Mouse (Mus musculus) erythroblast, embryonic 14.5 days (primary cell): Measurements from ENCODE around the gene Plcxd2.

Experiments used
- GATA1 ChIP-seq: IDR thresholded peaks from 2 replicates; pipeline ENCODE4 v1.6.1; 2012; ENCODE audit warnings: low read length, inconsistent platforms, mixed read lengths
- TAL1 ChIP-seq: IDR thresholded peaks from 3 replicates; pipeline ENCODE4 v1.6.1; 2012; ENCODE audit warnings: low read length, inconsistent platforms, mixed read lengths

DNA sequence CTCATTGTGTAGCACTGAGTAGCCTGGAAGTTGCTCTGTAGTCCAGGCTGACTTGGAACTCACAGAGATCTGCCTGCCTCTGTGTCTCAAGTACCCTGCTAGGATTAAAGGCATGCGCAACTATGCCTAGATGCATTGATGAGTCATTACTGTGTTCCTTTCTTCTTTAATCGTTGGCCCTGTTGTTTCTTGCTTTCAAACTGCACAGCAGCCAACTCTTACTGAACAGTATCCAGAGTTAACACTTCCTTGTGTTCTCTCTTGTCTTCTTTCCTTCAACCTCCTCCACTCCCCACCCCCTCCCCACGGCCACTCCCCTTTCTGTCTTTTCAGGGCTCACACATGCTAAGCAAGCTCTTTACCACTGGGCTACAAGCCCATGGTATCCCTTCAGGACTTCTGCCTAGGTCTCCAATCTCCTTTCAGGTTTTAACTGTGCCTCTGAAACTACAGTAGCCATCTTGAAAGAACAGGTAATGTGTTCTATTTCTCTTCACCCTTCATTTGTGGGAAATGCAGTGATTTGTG is 74.0 kb downstream of the Plcxd2 start:
- no peak for TF ChIP-seq TAL1
- TF ChIP-seq GATA1, result no peak
